Mouse (Mus musculus): ENCODE measurements around the gene Tmed1.
"Not testable (repeated sequence)": the region's sequence is repeated elsewhere in the genome, so short reads cannot be mapped to it uniquely, and the experiment has no call there.

DNA sequence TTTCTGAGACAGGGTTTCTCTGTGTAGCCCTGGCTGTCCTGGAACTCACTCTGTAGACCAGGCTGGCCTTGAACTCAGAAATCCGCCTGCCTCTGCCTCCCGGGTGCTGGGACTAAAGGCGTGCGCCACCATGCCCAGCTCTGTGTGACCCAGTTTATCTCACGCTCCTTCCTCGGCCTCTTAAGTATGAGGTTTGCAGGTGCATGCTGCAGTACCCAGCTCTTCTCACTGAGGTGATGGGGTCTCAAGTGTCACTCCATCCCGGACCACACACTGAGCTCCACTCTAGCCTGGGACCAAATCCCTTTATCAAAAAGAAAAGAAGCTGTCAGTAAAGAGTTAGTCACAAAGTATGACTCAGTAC is 45.5 kb downstream of the Tmed1 start:
- TF ChIP-seq CTCF, EP300 (IDR thresholded peaks at IDR 0.05; ENCODE audit: low read depth): not testable (repeated sequence)

Measured in liver, embryonic 14.5 days (tissue).